Mouse (Mus musculus): ENCODE data around the gene Spata25.

Gene Spata25

GRCm38 (mm10) chr2:164850061-164850460, 21.7 kb upstream of the Spata25 start:
- peak; percentile 48 for DNase-seq

DNA sequence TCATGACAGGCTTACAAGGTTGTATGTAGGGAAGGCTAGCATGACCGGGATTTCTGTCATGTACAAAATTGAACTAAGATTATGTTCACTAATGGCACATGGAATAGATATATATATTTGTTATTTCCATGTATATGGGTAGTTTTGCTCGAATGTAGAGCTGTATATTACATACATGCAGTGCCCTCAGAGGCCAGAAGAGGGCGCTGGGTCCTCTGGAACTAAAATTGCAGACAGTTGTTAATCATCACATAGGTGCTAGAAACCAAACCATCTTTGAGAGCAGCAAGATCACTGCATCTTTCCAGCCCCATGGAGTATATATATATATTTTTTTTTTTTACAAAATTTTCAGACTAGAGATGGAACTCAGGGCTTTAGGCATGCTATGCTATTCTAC, 17.4 kb upstream of the Spata25 start:
- peak; percentile 62 for DNase-seq

DNA sequence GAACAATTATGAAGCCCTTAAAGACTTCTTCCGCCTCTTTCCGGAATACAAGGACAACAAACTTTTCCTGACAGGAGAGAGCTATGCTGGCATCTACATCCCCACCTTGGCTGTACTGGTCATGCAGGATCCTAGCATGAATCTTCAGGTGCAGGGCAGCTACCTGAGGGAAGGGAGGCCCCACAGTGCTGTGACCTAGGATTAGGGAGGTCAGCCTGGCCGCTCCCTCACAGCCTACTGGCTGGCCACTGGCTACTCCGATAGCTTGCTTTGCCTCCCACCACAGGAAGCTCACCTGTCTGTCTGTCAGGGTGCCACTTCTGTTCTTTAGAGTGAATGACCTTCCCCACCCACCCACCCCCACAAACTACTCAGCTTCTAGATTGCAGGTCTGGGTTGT, 6.8 kb upstream of the Spata25 start:
- DNase-seq, result no peak

- DNase-seq, result peak; percentile 59
Observed at GRCm38 (mm10) chr2:164834531-164834930, 6.2 kb upstream of the Spata25 start.

DNA sequence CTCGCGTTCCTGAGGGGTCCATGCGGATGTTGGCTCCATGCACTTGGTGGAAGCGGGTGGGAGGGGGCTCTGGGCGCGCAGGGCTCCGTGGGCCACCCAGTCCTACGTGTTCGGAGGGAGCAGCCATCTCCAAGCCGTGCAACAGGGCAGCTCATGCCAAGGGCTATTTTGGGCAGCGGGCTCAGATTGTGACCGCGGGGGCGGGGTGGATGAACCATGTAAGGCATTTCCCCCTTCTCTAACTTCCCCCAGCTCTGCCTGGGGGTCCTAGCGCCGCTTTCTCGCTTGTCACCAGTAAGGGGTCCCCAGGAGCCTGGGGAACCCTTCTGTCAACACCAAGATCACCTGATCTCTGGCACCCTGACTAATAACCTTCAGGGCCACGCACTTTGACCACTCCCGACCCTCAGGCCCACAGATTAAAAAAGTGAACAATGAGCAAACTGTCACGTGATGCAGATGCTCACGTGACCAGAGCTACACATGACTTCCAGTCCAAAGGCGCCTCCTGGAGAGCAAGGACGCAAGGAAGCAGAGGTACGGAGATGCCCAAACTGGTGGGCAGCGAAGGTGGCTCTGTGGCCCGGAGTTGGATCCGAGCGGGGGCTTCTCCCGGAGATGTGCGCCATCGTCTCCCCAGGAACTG, 5.1 kb upstream of the Spata25 start, which contains the start of gene Neurl2:
Gene Neurl2, minus strand, starts transcription at position 143 of the 646 bp plus-strand sequence.
- DNase-seq, result peak; percentile 88

- peak; percentile 86 for DNase-seq
Observed at GRCm38 (mm10) chr2:164832748-164833301, 4.5 kb upstream of the Spata25 start, which contains the start of gene Ctsa. TSS of gene Ctsa (plus strand) at chr2:164832873.

DNA sequence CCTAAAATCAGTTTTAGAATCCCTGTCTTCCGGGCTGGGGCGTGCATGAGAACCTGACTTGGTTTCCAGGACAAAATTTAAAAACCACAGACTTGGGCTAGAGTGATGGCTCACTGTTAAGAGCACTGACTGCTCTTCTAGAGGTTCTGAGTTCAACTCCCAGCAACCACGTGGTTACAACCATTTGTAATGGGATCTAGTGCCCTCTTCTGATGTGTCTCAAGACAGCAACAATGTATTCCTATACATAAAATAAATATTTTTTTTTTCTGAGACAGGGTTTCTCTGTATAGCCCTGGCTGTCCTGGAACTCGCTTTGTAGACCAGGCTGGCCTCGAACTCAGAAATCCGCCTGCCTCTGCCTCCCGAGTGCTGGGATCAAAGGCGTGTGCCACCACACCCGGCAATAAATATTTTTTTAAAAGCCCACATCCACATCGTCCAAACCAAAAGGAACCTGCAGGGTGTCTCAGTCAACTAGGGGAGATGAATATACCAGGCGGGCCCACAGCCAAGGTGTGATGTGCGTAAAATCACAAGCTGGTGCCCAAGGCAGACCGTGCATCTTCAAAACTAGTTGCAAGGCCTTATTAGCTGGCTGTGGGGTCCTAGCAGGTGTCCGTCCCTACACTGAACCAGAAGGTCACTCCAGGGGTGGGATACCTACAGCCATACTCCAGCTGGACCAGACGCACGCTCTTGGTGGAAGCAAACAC, 3.9 kb upstream of the Spata25 start:
- DNase-seq, result no peak

- no peak for DNase-seq
Observed at GRCm38 (mm10) chr2:164831029-164831428, 2.7 kb upstream of the Spata25 start.

DNA sequence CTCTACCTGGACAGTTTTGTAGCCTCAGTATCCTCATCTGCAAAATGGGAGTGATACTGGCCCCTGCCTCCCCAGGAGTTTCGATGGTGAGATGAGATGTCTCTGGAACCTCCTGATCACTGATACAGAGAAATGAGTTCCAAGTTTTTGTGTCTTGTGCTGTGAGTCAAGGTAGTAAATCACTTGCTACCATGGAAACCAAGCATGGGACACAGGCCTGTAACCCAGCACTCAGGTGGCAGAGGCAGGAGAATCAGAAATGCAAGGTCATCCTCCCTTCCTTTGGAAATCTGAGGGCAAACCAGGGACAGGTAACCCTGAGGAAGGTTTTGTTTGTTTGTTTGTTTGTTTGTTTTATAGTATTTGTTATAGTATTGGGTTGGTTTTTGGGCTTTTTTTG, 753 bp upstream of the Spata25 start:
- no peak for DNase-seq

- no peak for DNase-seq
Observed at GRCm38 (mm10) chr2:164827146-164827850, 1.0 kb downstream of the Spata25 start.

DNA sequence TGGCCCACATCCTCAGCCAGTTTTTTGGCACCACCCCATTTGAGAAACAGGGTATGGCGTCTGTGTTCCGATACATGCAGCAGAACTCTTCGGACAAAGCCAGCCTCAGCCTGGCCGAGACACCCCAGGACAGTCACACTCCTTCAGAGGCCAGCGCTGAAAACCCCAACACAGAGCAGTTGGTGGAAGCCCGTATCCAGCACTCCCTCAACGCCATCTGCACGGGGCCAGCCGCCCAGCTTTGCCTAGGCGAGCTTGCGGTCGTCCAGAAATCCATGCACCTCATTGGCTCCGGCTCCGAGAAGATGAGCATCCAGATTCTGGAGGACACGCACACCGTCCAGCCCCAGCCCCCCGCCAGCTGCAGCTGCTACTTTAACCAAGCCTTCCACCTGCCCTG, 2.8 kb downstream of the Spata25 start:
- DNase-seq, result no peak

DNA sequence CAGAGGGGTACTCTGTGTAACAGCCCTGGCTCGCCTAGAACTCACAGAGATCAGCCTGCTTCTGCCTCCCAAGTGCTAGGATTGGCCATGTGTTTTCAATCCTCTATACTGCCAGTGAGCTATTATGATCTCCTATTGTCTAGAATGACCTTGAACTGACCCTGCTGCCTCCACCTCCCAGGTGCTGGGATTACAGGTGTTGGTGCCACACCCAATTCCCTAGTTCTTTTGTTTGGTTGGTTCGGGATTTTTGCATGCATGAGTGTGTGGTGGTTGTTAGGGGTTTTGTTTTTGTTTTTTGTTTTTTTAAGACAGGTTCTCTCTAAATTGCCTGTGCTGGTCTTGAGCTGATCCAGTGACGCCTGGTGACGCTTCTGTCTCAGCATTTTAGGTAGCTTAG, 4.4 kb downstream of the Spata25 start:
- no peak for DNase-seq

GRCm38 (mm10) chr2:164823181-164823585, 5.2 kb downstream of the Spata25 start:
- DNase-seq, result no peak

DNA sequence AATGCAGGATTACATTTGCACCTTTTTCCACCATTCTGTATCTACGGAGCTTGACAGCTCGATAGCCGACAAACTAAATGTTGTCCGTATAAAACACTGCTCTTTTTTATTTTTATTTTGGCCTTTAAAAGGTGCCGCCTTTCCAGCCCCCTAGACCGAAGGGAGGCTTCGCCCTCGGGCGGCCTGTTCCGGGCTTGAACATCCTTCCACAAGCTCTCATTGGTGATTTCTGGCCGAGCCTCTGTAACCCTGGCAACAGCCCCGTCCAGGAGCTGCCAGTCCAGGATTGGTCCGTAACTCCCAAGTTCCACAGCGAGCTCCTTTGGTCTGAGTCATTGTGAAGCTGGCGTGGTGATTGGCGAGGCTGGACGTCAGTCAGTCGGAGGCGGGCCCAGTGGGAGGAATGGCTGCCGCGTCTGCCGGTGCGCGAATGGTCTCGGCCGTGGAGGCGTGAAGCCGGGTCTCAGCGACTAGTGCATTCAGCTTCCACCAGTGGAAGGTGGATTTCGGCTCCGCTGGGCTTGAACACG, 5.6 kb downstream of the Spata25 start, which contains the start of gene Zswim1:
Gene Zswim1, plus strand, starts transcription at position 51 of the 530 bp plus-strand sequence.
- DNase-seq, result peak; percentile 99

DNA sequence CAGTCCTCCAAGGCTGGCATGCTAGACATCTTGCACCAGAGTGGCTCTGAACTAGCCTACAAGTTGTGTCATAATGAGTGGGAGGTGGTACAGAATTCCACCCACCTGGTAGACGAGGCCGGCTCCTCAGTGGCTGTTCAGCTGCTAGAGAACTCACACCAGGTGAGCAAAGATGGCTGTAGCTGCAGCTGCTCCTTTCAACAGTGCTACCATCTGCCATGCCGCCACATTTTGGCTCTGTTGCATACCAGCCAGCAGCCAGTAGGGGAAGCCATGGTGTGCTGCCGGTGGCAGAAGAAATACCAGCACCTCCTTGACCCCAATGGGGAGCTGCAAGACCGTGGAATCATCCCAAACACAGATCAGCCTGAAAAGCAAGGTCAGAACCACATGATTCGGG, 7.3 kb downstream of the Spata25 start:
- DNase-seq, result no peak

DNA sequence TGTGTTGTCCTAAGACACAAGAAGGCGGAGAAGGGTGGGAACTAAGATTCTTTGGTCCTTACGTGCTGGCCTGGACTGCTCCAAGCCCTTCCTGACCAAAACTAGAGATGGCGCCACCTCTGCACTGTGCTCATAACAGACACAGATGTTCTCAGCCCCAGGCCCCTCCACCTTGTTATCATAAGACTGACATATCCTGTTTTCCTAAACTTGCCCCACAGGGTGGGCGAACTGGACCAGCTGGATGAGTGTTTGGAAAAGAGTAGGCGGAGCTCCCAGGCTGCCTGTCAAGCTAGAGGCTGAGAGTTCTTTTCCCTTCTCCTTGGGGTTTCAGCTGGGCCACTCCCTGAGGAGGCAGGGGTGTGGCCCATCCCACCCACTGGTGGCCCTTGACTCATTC, 10.6 kb downstream of the Spata25 start:
- no peak for DNase-seq

GRCm38 (mm10) chr2:164817206-164817605, 11.1 kb downstream of the Spata25 start:
- DNase-seq, result no peak

DNA sequence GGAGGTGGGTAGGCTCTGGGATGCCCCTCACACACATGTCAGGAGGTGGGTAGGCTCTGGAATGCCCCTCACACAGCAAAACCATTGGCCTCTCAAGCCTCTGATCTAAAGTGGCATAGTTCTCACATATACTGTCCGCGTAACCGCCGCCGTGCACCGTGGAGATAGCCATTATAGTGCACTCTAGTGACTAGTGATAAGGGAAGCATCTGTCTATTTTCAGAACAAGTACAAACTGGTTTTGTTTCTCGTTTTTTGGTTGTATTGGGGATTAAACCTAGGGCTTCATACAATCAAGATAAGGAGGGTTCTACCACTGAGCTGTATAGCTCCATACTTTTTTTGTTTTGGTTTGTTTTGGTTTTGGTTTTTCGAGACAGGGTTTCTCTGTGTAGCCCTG, 12.5 kb downstream of the Spata25 start:
- DNase-seq, result no peak

DNA sequence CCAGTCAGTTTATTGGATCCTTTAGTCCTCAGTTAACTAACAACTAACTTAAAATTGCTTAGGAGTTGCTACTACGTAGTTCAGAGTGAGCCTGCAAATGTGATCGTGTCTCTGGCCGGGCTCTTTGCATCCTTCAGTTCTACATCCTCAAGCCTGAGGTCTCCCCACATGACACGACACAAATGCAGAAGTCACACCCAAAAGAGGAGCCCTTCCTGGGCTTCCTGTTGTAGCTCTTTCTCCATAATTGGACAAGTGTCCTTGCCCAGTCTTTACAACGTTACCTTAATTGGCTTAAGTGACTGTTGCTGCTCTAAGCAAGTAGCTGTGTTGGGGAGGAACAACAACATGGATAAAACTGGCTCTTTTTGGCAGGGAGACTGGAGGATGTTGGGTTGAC, 13.0 kb downstream of the Spata25 start:
- no peak for DNase-seq

DNA sequence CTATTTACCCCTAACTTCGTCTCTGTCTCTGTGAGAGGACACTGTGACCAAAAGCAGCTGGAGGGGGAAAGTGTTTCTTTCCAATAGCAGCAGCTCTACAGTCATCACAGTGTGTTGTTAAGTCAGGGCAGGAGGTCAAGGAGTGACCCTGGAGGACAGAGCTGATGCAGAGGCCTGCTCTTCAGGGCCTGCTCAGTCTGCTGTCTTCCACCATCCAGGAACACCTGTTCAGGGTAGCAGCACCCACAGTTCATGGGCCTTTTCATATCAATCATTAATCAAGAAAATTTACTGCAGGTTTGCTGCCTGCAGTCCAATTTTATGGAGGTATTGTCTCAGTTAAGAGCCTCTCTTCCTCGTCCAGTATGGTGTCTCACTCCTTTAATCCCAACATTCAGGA, 14.8 kb downstream of the Spata25 start:
- no peak for DNase-seq

- no peak for DNase-seq
Observed at GRCm38 (mm10) chr2:164806614-164807013, 21.7 kb downstream of the Spata25 start.

DNA sequence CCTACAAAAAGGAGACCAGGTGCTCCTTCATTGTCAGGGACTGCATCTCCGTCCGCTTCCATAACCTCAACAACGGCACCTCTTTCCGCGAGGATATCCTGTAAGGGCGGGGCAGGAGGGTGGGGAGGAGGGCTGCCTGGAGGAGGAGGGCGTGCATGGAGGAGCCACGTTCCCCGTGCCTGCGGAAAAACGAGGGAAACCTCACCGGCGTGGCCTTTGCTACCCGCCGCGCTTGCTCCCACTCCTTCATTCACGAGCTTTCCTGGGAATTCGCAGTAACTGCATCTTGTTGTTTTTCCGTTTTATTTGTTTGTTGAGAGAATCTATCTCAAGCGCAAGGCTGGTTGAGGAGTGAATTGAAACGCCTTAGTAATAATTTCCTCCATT, 23.0 kb downstream of the Spata25 start:
- DNase-seq, result no peak

All from thymus, postnatal 4 days (tissue).